ENCODE assay signal across 8 mouse cellular contexts in genomic region chr12:38843801-38844295, GRCm38 (mm10).
DNase-seq lines count a peak whose midpoint lies in the region; ATAC-seq lines count a peak whose summit lies in the region.

No protein-coding gene starts in this region.

- H3K4me2 ChIP-seq in hindbrain, embryonic 14.5 days (replicated peaks): no peak overlapping the region

- H3K4me3 ChIP-seq in embryonic facial prominence, embryonic 10.5 days: no peak overlapping the region
- H3K4me3 ChIP-seq in hindbrain, embryonic 14.5 days (replicated peaks; ENCODE audit: low read length): no peak overlapping the region

- WGBS in embryonic facial prominence, embryonic 10.5 days: 2% methylated on average over 1 of the region's 1 CpGs
- 3% methylated on average over 1 of the region's 1 CpGs for WGBS in hindbrain, embryonic 14.5 days

- peak overlapping the region; percentile 30 for H3K27ac ChIP-seq in embryonic facial prominence, embryonic 10.5 days (replicated peaks)
- H3K27ac ChIP-seq in hindbrain, embryonic 14.5 days: no peak overlapping the region

- no peak overlapping the region for H3K9ac ChIP-seq in hindbrain, embryonic 14.5 days

- no peaks in the 10 kb centered on the region for H3K36me3 ChIP-seq in embryonic facial prominence, embryonic 10.5 days (replicated peaks)
- no peaks in the 10 kb centered on the region for H3K36me3 ChIP-seq in hindbrain, embryonic 14.5 days (replicated peaks; ENCODE audit: control insufficient read depth, insufficient read depth)

- peak; percentile 80 for ATAC-seq in hindbrain, embryonic 14.5 days (ENCODE audit: low FRiP score)
- ATAC-seq in megakaryocyte-erythroid progenitor cell, adult 5-6 weeks (replicated peaks; ENCODE audit: low FRiP score, low TSS enrichment, poor library complexity, severe bottlenecking): no peak

- H3K4me1 ChIP-seq in embryonic facial prominence, embryonic 10.5 days: peaks cover 23% of the 10 kb centered on the region
- H3K4me1 ChIP-seq in hindbrain, embryonic 14.5 days (replicated peaks; ENCODE audit: control insufficient read depth, insufficient read depth, low read length): no peaks in the 10 kb centered on the region

- peak; percentile 84 for DNase-seq in Muller cell, postnatal 12 days (ENCODE audit: inconsistent ontology term)
- DNase-seq in embryonic facial prominence, embryonic 10.5 days (ENCODE audit: low spot score): peak; percentile 59
- no peak for DNase-seq in hindbrain, embryonic 14.5 days (ENCODE audit: low spot score)
- peak; percentile 88 for DNase-seq in mesoderm, embryonic 11.5 days (ENCODE audit: low read depth, low spot score)
- no peak for DNase-seq in cerebellum, adult 9-11 months
- DNase-seq in gastrocnemius, postnatal 10 days: no peak
- no peak for DNase-seq in gastrocnemius, postnatal 25 days

- no peaks in the 10 kb centered on the region for H3K9me3 ChIP-seq in embryonic facial prominence, embryonic 10.5 days
- H3K9me3 ChIP-seq in hindbrain, embryonic 14.5 days (ENCODE audit: control insufficient read depth, low read length): no peaks in the 10 kb centered on the region

- H3K27me3 ChIP-seq in embryonic facial prominence, embryonic 10.5 days (replicated peaks; ENCODE audit: low read depth, poor library complexity, severe bottlenecking): no peaks in the 10 kb centered on the region
- no peaks in the 10 kb centered on the region for H3K27me3 ChIP-seq in hindbrain, embryonic 14.5 days (ENCODE audit: control insufficient read depth, insufficient read depth, low read length)

Comparison
In these comparisons a context has a peak if more than half of its experiments do, and no peak if none do; other contexts are left out.
1. DNase-seq: peak in Muller cell, postnatal 12 days (single experiment), embryonic facial prominence, embryonic 10.5 days (single experiment) and mesoderm, embryonic 11.5 days (single experiment); none in hindbrain, embryonic 14.5 days (single experiment), cerebellum, adult 9-11 months (single experiment), gastrocnemius, postnatal 10 days (single experiment) and gastrocnemius, postnatal 25 days (single experiment).